ENCODE assay signal across 18 mouse cellular contexts in the genomic region with DNA sequence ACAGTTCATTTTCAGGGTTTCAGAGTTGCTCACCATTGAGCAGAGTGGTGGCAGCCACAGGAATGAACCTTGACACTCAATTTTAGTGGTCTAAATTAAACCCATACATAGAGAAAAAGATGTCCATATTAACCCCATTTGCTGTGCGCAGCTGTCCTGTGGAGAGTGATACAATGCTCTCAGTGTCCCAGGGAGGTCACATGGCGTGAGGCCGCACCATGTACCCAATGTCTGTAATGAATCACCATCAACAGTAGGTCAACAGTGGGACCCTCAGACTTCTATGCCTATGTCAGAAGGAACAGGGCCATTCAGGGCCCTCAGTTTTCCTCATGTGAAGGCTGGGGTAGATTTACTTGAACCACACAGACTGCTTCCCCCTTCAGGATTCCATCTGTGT.
"Had no signal": no experiment of that assay in that cellular context is flagged by ENCODE, and none has a peak within 500 bp of the region (broad histone marks: within the 10 kb centered on the region; RNA-seq: fewer than 3 reads in every experiment).

No protein-coding gene starts in this region.

- H3K4me3 ChIP-seq: midbrain, embryonic 10.5 days; midbrain, embryonic 12.5 days; myocyte; neural tube, embryonic 13.5 days; neural tube, embryonic 15.5 days had no signal

- H3K27me3 ChIP-seq: midbrain, embryonic 12.5 days; neural tube, embryonic 13.5 days; neural tube, embryonic 15.5 days had no signal

- H3K4me1 ChIP-seq: midbrain, embryonic 12.5 days; neural tube, embryonic 13.5 days; neural tube, embryonic 15.5 days had no signal

- H3K36me3 ChIP-seq: midbrain, embryonic 10.5 days; midbrain, embryonic 12.5 days; neural tube, embryonic 13.5 days; neural tube, embryonic 15.5 days had no signal

- H3K9me3 ChIP-seq: midbrain, embryonic 10.5 days; midbrain, embryonic 12.5 days; neural tube, embryonic 13.5 days; neural tube, embryonic 15.5 days had no signal

- ATAC-seq: midbrain, embryonic 16.5 days had no signal

- H3K27ac ChIP-seq: midbrain, embryonic 10.5 days; midbrain, embryonic 12.5 days; neural tube, embryonic 13.5 days; neural tube, embryonic 15.5 days had no signal

- H3K9ac ChIP-seq: lung, embryonic 14.5 days; midbrain, embryonic 12.5 days; neural tube, embryonic 13.5 days; neural tube, embryonic 15.5 days had no signal

- DNase-seq: lung, adult 18-20 months; lung, postnatal 14 days; midbrain, embryonic 14.5 days; retina, postnatal 1 day; right cerebral cortex, adult 18-20 months; right cerebral cortex, postnatal 25 days; right cerebral cortex, postnatal 4 days; spleen, adult 18-20 months; thymus, adult 18-20 months; thymus, postnatal 14 days; thymus, postnatal 36 days had no signal

- H3K4me2 ChIP-seq: lung, embryonic 14.5 days; midbrain, embryonic 12.5 days; neural tube, embryonic 13.5 days; neural tube, embryonic 15.5 days had no signal
